ENCODE assay signal across 37 mouse cellular contexts in the genomic region with DNA sequence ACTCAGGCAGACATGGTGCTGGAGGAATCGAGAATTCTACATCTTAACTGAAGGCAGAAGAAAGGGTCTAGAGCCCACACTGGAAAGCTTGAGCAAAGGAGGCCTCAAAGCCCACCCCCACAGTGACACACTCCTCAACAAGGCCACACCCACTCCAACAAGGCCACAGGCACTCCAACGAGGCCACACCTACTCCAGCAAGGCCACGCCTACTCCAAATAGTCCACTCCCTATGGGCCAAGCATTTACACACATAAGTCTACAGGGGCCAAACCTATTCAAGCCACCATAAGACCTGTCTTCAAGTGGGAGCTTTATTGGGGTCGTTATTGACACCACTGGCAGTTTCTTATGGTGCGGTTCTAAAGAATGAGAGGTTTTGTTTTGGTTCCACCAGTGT. TPM values are rescaled to one million over a fixed set of nuclear protein-coding genes. Genes with fewer than 3 reads are reported as not detected.
DNase-seq lines count a peak whose midpoint lies in the region; ATAC-seq and TF ChIP-seq lines count a peak whose summit lies in the region.
"Had no signal": no experiment of that assay in that cellular context is flagged by ENCODE, and none has a peak within 500 bp of the region (broad histone marks: within the 10 kb centered on the region; RNA-seq: fewer than 3 reads in every experiment).

No protein-coding gene starts in this region.

- no peak for TF ChIP-seq EP300 in liver, postnatal 0 days (IDR thresholded peaks at IDR 0.05; ENCODE audit: low read depth)
- TF ChIP-seq EP300 in liver, embryonic 14.5 days (IDR thresholded peaks at IDR 0.05; ENCODE audit: low read depth): no peak

- WGBS in liver, postnatal 0 days (ENCODE audit: insufficient replicate concordance): 74% methylated on average over 5 of the region's 5 CpGs
- 55% methylated on average over 5 of the region's 5 CpGs for WGBS in liver, embryonic 14.5 days (ENCODE audit: insufficient replicate concordance)
- WGBS in intestine, embryonic 15.5 days: 85% methylated on average over 5 of the region's 5 CpGs
- WGBS in kidney, embryonic 15.5 days: 78% methylated on average over 5 of the region's 5 CpGs

- no peak overlapping the region for H3K4me3 ChIP-seq in liver, postnatal 0 days (ENCODE audit: low read depth, low read length)
- H3K4me3 ChIP-seq in liver, embryonic 14.5 days (ENCODE audit: insufficient read depth in 1 of 2, low read depth in 2 of 2, low read length in 2 of 2): no peak overlapping the region
- no peak overlapping the region for H3K4me3 ChIP-seq in intestine, embryonic 15.5 days (replicated peaks)
- H3K4me3 ChIP-seq in kidney, embryonic 15.5 days (replicated peaks): no peak overlapping the region
- H3K4me3 ChIP-seq: embryonic facial prominence, embryonic 10.5 days; embryonic facial prominence, embryonic 15.5 days; heart, embryonic 10.5 days; heart, embryonic 15.5 days; limb, embryonic 10.5 days; limb, embryonic 15.5 days; megakaryocyte, embryonic 14.5 days had no signal

- H3K36me3 ChIP-seq in liver, postnatal 0 days (replicated peaks; ENCODE audit: insufficient read depth, low read length): no peaks in the 10 kb centered on the region
- no peaks in the 10 kb centered on the region for H3K36me3 ChIP-seq in liver, embryonic 14.5 days (replicated peaks; ENCODE audit: control insufficient read depth, insufficient read depth, low read depth)
- H3K36me3 ChIP-seq in intestine, embryonic 15.5 days: no peaks in the 10 kb centered on the region
- H3K36me3 ChIP-seq in kidney, embryonic 15.5 days: no peaks in the 10 kb centered on the region
- H3K36me3 ChIP-seq: embryonic facial prominence, embryonic 10.5 days; embryonic facial prominence, embryonic 15.5 days; heart, embryonic 10.5 days; heart, embryonic 15.5 days; limb, embryonic 10.5 days; limb, embryonic 15.5 days had no signal

- TF ChIP-seq CTCF in liver, postnatal 0 days (IDR thresholded peaks at IDR 0.05; ENCODE audit: low read depth): no peak
- no peak for TF ChIP-seq CTCF in liver, embryonic 14.5 days (IDR thresholded peaks at IDR 0.05; ENCODE audit: low read depth)

- no peak overlapping the region for H3K27ac ChIP-seq in liver, postnatal 0 days (ENCODE audit: low read depth)
- no peak overlapping the region for H3K27ac ChIP-seq in liver, embryonic 14.5 days
- H3K27ac ChIP-seq in intestine, embryonic 15.5 days: no peak overlapping the region
- H3K27ac ChIP-seq in kidney, embryonic 15.5 days: no peak overlapping the region
- H3K27ac ChIP-seq: embryonic facial prominence, embryonic 10.5 days; embryonic facial prominence, embryonic 15.5 days; heart, embryonic 10.5 days; heart, embryonic 15.5 days; kidney, postnatal 0 days; limb, embryonic 10.5 days; limb, embryonic 15.5 days had no signal

- no peak overlapping the region for H3K9ac ChIP-seq in liver, postnatal 0 days (replicated peaks)
- no peak overlapping the region for H3K9ac ChIP-seq in liver, embryonic 14.5 days (replicated peaks)
- no peak overlapping the region for H3K9ac ChIP-seq in intestine, embryonic 15.5 days
- no peak overlapping the region for H3K9ac ChIP-seq in kidney, embryonic 15.5 days
- H3K9ac ChIP-seq: embryonic facial prominence, embryonic 15.5 days; heart, embryonic 15.5 days; limb, embryonic 15.5 days had no signal

- H3K27me3 ChIP-seq in liver, postnatal 0 days (ENCODE audit: insufficient read depth, low read length): no peaks in the 10 kb centered on the region
- H3K27me3 ChIP-seq in liver, embryonic 14.5 days (ENCODE audit: control insufficient read depth, insufficient read depth, low read length): no peaks in the 10 kb centered on the region
- no peaks in the 10 kb centered on the region for H3K27me3 ChIP-seq in intestine, embryonic 15.5 days (replicated peaks)
- no peaks in the 10 kb centered on the region for H3K27me3 ChIP-seq in kidney, embryonic 15.5 days
- H3K27me3 ChIP-seq: embryonic facial prominence, embryonic 15.5 days; heart, embryonic 15.5 days; limb, embryonic 15.5 days had no signal

- no peaks in the 10 kb centered on the region for H3K9me3 ChIP-seq in liver, postnatal 0 days (ENCODE audit: low read length)
- no peaks in the 10 kb centered on the region for H3K9me3 ChIP-seq in liver, embryonic 14.5 days (ENCODE audit: control insufficient read depth, low read length)
- no peaks in the 10 kb centered on the region for H3K9me3 ChIP-seq in intestine, embryonic 15.5 days
- no peaks in the 10 kb centered on the region for H3K9me3 ChIP-seq in kidney, embryonic 15.5 days (replicated peaks)
- H3K9me3 ChIP-seq: embryonic facial prominence, embryonic 10.5 days; embryonic facial prominence, embryonic 15.5 days; heart, embryonic 10.5 days; heart, embryonic 15.5 days; limb, embryonic 10.5 days; limb, embryonic 15.5 days; megakaryocyte, embryonic 14.5 days had no signal

- H3K4me1 ChIP-seq in liver, postnatal 0 days (ENCODE audit: insufficient read depth): no peaks in the 10 kb centered on the region
- peaks cover 0 to 8% of the 10 kb centered on the region in 2 experiments; a peak in 2 of 4 replicates for H3K4me1 ChIP-seq in liver, embryonic 14.5 days (replicated peaks; ENCODE audit: control insufficient read depth in 2 of 2, insufficient read depth in 2 of 2, low read length in 1 of 2)
- H3K4me1 ChIP-seq in intestine, embryonic 15.5 days (replicated peaks): peaks cover 4% of the 10 kb centered on the region; the same call in 1 of the 2 replicates
- H3K4me1 ChIP-seq in kidney, embryonic 15.5 days: peaks cover 5% of the 10 kb centered on the region; the same call in 1 of the 2 replicates
- H3K4me1 ChIP-seq: limb, embryonic 15.5 days had no signal

- no peak overlapping the region for H3K4me2 ChIP-seq in liver, postnatal 0 days (ENCODE audit: low read depth, low read length)
- no peak overlapping the region for H3K4me2 ChIP-seq in liver, embryonic 14.5 days (ENCODE audit: low read depth)
- no peak overlapping the region for H3K4me2 ChIP-seq in intestine, embryonic 15.5 days (replicated peaks)
- no peak overlapping the region for H3K4me2 ChIP-seq in kidney, embryonic 15.5 days
- H3K4me2 ChIP-seq: embryonic facial prominence, embryonic 15.5 days; heart, embryonic 15.5 days; limb, embryonic 15.5 days had no signal

- DNase-seq in liver: peak; percentile 74
- no peak for DNase-seq in liver, postnatal 0 days
- DNase-seq in liver, embryonic 14.5 days (ENCODE audit: low read depth in 3 of 3, low spot score in 3 of 3): no peak
- no peak for DNase-seq in spleen, postnatal 14 days (ENCODE audit: low spot score in 2 of 2)
- DNase-seq: adrenal gland, postnatal 10 days; cerebellum, adult 8-10 months; cerebellum, postnatal 25 days; kidney, adult 2 months; kidney, postnatal 4 days; layer of hippocampus, postnatal 36 days; lung, postnatal 36 days; midbrain, embryonic 14.5 days; retina, postnatal 1 day; right cerebral cortex, postnatal 25 days; spleen, adult 18-20 months; thymus, adult 2 months; thymus, postnatal 4 days had no signal

- no peak for ATAC-seq in liver, postnatal 0 days
- ATAC-seq in erythroblast, adult 5-6 weeks (replicated peaks; ENCODE audit: low FRiP score, poor library complexity, severe bottlenecking): peak; percentile 70
- peak; percentile 54; the same call in 1 of the 2 replicates for ATAC-seq in liver, embryonic 14.5 days (ENCODE audit: insufficient read depth)
- ATAC-seq in intestine, embryonic 15.5 days: no peak
- no peak for ATAC-seq in kidney, embryonic 15.5 days (replicated peaks; ENCODE audit: low FRiP score)
- ATAC-seq: forebrain, embryonic 16.5 days; hindbrain, embryonic 16.5 days had no signal

RNA-seq across cellular contexts. Expression of a gene that starts 17.0 kb away (rescaled TPM):
- not detected in 2 replicates for polyA plus RNA-seq in liver, postnatal 0 days (2015; fragmentation: Nextera tagmentation; extraction: Ambion mirVana)
- not detected in 2 replicates for total RNA-seq in erythroblast, adult 5-6 weeks (2015; ENCODE audit: low replicate concordance)
- total RNA-seq in erythroblast, adult 5-6 weeks (2017; ENCODE audit: low replicate concordance): not detected in 2 replicates
- polyA plus RNA-seq in liver, embryonic 14.5 days (2012; rRNA removed): 0.01 and 0.02 TPM in 2 replicates
- polyA plus RNA-seq in liver, embryonic 14.5 days (2014; fragmentation: Nextera tagmentation; extraction: Ambion mirVana): not detected in 2 replicates
- not detected in 2 replicates for polyA plus RNA-seq in intestine, embryonic 15.5 days (2015; fragmentation: Nextera tagmentation; extraction: Ambion mirVana)
- not detected in 2 replicates for polyA plus RNA-seq in kidney, embryonic 15.5 days (2015; fragmentation: Nextera tagmentation; extraction: Ambion mirVana)
- total RNA-seq: adrenal gland, postnatal 10 days; gastrocnemius, adult 8-10 months; heart, postnatal 25 days; monocyte, adult 5-6 weeks had no signal
- polyA plus RNA-seq: embryonic facial prominence, embryonic 10.5 days; forebrain, embryonic 16.5 days; heart, embryonic 10.5 days; heart, embryonic 15.5 days; hindbrain, embryonic 11.5 days; hindbrain, embryonic 16.5 days; intestine, embryonic 14.5 days; kidney, adult 2 months; kidney, postnatal 0 days; limb, embryonic 10.5 days; limb, embryonic 15.5 days; lung, embryonic 16.5 days; midbrain, embryonic 14.5 days; neural tube, embryonic 14.5 days had no signal

Comparison
In these comparisons a context has a peak if more than half of its experiments do, and no peak if none do; other contexts are left out.
1. ATAC-seq: peak in erythroblast, adult 5-6 weeks (single experiment) and liver, embryonic 14.5 days (single experiment); none in liver, postnatal 0 days (single experiment), intestine, embryonic 15.5 days (single experiment) and kidney, embryonic 15.5 days (single experiment).